Mouse (Mus musculus) layer of hippocampus, adult 9-11 months (tissue): Measurements from ENCODE around the gene Adssl1.

Experiments
- DNase-seq: peaks from one replicate; pipeline ENCODE4 v3.0.0; 2022

Adssl1 gene

GRCm38 (mm10) chr12:112626455-112626854 is 6.6 kb downstream of the Adssl1 start:
- no peak for DNase-seq

DNA sequence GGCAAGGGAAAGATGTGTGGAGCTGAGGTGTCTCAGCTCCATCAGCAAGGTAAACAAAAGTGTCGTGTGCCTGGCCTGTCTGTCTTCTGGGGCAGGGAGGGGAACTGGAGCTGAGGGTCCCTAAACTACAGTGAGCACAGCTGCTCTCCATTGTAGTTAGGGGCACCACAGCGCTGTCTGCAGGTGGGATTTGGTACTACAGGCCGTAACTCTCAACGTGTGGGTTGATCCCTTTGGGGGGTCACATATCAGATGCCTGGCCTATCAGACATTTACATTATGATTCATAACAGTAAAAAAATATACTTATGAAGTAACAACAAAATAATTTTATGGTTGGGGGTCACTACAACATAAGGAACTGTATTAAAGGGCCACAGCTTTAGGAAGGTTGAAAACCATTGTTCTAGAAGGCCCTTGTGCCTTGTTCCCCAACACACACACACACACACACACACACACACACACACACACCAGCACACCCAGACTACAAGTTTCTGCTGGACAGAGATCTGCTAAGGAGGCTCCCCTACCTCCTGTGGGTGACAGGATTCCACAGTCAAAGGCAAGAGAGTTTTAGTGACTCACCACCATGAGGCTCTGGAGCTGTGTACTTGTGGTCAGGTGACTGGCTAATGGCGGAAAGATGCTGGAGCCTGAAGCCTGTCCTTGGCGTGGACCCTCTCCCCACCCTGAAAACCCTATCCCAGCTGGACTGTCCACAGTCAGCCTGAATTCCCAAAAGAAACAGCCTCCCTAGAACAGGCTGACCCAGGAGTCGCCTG is 7.4 kb downstream of the Adssl1 start:
- DNase-seq, result no peak

- no peak for DNase-seq
These were observed 8.4 kb downstream of the Adssl1 start for GRCm38 (mm10) chr12:112628197-112628596.

DNA sequence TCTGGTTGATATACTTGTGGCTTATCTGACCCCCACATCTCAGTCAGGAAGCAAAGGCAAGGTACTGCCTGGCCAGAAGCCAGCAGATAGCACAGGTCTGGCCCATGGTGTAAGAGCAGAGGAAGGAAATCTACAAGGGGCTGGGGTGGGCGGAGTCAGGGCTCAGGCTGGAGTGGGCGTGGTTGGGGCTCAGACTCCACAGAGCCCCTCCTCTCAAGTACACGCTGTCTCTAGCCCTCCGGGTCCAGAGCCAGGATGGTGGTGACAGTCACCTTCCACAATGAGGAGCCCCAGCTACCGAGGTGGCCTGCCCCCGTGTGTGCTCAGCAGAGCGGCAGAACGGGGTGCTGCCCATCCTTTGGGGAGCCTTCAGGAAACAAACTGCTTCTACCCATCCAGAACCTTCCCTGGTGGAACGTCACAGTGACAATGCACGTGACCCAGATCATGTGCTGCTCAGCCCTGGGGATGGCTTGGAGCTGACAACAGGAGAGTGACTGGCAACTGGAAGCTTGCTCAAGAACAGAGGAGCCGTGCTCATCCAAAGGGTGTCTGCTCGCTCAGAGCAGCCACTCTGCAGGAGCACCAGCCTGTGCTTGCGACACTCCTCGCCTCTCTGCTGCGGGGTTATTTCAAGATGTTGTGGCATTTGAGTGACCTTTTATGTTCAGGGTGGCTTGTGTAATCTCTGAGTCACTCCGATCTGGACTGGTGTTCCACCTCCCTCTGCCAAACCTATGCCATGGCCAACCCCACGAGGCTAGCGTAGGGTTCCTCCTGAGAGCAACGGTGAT is 9.3 kb downstream of the Adssl1 start:
- DNase-seq, result peak; percentile 86

GRCm38 (mm10) chr12:112630029-112630428 is 10.2 kb downstream of the Adssl1 start:
- no peak for DNase-seq

- DNase-seq, result no peak
These were observed 11.0 kb downstream of the Adssl1 start for GRCm38 (mm10) chr12:112630796-112631195.

GRCm38 (mm10) chr12:112631472-112631871 is 11.6 kb downstream of the Adssl1 start:
- DNase-seq, result no peak

DNA sequence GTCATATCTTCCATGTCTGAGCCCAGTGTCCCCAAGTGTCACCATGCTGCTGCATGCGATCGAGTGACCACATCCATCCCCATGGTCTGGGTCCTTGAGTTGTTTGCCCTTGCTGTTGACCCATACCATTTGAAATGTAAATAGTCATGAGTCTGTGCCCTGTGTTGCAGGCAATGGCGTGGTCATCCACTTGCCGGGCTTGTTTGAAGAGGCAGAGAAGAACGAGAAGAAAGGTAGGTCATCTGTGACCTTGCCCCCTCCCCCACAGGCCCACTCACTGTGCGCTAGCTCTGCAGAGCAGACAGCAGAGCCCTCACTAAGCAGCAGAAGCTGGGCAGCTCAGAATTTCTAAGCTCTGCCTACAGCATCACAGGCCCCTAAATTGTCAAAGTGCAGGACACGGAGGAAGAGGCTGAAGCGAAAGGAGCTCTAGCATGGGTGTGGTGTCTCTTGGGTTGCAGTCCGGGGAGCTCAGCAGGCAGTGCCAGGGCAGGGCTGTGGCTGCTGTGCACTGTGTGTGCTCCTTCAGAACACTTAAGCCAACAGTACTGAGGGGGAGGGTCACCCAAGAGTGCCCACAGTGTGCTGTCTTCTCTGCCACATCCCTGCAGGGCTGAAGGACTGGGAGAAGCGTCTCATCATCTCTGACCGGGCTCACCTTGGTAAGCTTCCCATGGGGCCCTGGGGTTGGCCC is 12.4 kb downstream of the Adssl1 start:
- DNase-seq, result no peak

DNA sequence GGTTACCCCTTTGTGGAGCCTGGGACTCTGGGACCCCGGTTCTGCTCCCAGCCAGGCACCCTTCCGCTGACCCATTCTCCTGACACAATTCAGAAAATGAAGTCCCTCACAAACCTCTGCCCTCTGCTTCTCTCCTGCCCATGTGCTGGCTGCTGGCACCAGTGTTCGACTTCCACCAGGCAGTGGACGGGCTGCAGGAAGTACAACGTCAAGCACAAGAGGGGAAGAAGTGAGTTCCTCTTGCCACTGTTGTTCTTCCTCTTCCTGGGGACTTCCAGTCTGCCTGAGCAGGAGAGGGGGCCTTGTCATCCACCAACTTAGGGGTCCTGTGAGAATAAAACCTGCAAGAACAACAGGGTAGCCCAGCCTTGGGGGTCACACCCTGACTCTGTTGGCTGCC is 13.1 kb downstream of the Adssl1 start:
- DNase-seq, result no peak

- DNase-seq, result no peak
These were observed 13.8 kb downstream of the Adssl1 start for GRCm38 (mm10) chr12:112633686-112634085.

- no peak for DNase-seq
These were observed 19.7 kb downstream of the Adssl1 start for GRCm38 (mm10) chr12:112639526-112639925.

GRCm38 (mm10) chr12:112643126-112643525 is 23.3 kb downstream of the Adssl1 start:
- no peak for DNase-seq

DNA sequence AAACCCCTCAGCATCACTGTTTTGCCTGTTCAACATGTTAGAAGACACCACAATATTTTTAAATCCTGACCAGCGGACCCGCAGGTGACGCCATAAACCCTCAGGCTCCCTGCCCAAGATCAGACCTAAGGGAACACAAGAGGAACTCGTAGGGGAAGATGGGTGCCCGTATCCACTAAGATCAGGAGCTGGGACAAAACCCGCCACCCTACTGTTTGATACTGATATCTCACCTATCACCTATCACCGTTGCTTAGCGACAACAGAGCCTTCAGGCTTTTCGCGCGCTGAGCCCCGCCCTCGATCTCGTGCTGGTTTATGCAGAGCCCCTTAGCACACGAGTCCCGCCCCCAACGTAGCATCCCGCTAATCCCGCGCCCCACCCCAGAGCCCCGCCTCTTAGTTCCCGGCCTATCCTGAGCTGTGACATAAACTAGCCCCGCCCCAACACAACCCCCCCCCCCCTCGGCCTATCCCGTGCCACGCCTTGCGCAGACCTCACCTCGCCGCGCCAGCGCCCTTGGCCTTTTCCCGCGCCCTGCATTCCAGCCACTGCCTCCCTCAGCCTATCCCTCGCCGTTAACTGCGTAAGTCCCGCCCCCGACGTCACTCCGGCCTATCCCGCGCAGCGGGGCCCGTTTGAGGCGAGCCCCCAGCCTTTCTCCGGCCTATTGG is 24.5 kb downstream of the Adssl1 start, which contains the start of gene Siva1:
Gene Siva1, plus strand, starts transcription at position 500 of the 675 bp plus-strand sequence.
- peak; percentile 99 for DNase-seq

- DNase-seq, result no peak
These were observed 25.1 kb downstream of the Adssl1 start for GRCm38 (mm10) chr12:112644855-112645506.

DNA sequence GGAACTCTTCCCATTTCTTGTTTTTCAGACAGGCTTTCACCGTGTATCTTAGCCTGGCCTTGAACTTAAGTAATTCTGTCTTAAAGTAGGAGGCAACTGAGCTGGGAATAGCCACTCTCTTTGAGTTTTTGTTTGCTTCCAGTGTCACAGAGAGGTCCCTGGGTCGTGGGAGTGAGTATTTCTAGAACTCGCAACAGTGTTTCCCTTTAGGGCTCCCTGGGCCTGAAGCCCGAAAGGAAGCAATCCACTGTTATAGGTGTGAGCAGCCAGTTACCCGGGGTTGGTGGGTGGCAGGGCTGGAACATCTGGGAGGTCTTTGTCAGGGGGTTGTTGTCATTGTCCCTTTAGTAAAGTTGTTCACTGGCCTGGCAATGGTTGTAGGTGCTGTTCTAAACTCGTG is 26.3 kb downstream of the Adssl1 start:
- DNase-seq, result no peak

GRCm38 (mm10) chr12:112648081-112648480 is 28.2 kb downstream of the Adssl1 start:
- no peak for DNase-seq

DNA sequence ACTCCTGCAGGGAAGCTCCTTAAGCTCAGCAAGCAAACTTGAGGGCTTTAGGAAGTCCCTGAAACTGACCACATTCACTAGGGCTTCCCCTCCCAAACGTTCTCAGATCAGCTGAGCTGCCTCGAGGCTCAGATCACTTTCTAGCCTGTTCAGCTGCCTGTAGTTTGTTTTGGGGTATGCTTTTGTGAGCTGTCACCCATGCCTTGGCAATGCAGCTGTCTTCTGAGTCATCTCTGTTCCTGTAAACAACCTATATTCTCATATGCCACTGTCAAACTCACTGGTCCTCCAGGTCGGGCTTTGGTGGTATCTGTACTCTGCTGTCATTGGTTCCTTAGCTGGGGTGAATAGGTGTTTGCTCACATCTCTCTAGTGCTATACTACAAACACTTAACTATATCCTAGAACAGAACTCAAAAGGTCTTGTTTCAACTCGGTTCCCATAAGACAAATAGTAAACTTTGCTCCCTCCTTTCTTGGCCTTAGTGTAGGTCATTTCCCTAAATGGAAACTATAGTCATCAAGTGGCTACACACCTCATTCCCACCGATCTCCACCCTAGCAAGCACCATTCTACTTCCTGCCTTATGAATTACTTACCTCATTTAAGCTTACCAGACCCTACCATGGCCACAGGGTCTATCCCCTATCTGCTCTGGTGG is 32.1 kb downstream of the Adssl1 start:
- no peak for DNase-seq

DNA sequence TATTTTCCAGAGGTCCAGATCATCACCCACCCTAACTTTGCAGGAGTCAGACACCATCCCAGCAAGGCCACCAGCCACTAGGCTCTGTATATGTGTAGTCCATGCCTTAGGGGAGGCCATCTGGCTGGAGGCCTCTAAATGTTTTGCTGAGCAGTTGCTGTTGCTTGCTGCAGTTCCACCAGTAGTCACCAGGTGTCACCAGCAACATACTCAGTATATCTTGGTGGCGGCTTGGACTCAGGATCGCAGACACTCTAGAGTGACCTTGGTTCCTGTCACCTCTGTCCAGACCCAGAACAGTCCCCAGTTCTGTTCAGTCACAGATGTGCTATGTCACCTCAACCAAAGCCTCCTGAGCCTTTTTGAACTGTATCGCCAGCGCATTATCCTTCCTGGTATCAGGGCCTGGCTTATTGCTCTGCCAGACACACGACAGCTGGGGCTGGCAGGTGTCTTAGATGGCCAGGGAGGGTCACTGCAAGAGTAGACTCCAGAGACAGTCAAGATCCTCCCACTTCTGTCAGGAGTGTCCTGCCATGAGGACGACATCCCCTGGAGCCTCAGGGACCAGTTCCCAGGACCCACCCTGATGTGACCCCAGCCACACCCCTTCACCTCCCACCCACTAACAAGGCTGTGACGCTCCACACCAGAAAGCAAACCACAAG is 33.4 kb downstream of the Adssl1 start:
- peak; percentile 85 for DNase-seq

DNA sequence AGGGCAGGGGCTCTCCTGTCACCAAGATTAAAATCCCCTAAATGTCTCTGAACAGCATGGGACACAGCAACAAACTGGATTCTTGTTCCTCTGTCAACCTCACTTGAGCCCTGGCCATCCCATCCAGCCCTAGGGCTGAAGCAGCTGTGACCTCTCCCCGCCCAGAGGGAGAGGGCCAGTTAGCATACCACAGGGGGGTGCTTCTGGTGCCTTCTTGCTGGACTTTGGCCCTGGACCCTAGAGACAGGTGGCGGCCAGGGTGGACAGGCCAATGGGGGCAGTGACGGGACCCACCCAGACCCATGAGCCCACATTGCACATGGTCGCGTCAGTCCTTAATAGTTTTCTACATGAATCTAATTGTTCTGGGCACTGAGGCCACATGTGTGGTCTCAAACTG is 34.2 kb downstream of the Adssl1 start:
- DNase-seq, result no peak

- no peak for DNase-seq
These were observed 38.8 kb downstream of the Adssl1 start for GRCm38 (mm10) chr12:112658619-112659018.

GRCm38 (mm10) chr12:112659109-112659508 is 39.3 kb downstream of the Adssl1 start:
- no peak for DNase-seq
